Mouse (Mus musculus): ENCODE results near the gene Mcm6.
A peak's percentile ranks its signal among the peaks of the same experiment; 100 is the strongest.
"Not testable (repeated sequence)": the region's sequence is repeated elsewhere in the genome, so short reads cannot be mapped to it uniquely, and the experiment has no call there.

The Mcm6 gene

GRCm38 (mm10) chr1:128330313-128330712 is 29.2 kb downstream of the Mcm6 start:
- DNase-seq = no peak

GRCm38 (mm10) chr1:128328218-128328617 is 31.2 kb downstream of the Mcm6 start, which contains the start of gene Lct:
Gene Lct (minus strand): TSS chr1:128328318.
- DNase-seq = no peak

DNA sequence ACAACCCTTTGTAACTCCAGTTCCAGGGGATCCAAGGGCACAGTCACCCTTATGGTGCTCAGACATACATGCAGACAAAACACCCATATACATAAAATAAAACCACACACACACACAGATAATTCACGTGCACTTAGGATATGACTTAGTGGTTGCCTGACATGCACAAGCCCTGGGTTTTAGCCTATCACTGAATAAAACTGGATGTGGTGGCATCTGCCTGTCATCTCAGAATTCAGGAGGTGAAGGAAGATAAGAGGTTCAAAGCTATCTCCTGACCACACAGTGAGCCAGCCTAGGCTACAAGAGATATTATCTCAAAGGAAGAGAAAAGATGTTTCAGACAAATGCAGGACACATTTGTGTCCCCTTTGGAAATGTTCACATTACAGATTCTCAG is 32.3 kb downstream of the Mcm6 start:
- no peak for DNase-seq

- DNase-seq = no peak
Measured at GRCm38 (mm10) chr1:128324776-128325175, 34.7 kb downstream of the Mcm6 start.

DNA sequence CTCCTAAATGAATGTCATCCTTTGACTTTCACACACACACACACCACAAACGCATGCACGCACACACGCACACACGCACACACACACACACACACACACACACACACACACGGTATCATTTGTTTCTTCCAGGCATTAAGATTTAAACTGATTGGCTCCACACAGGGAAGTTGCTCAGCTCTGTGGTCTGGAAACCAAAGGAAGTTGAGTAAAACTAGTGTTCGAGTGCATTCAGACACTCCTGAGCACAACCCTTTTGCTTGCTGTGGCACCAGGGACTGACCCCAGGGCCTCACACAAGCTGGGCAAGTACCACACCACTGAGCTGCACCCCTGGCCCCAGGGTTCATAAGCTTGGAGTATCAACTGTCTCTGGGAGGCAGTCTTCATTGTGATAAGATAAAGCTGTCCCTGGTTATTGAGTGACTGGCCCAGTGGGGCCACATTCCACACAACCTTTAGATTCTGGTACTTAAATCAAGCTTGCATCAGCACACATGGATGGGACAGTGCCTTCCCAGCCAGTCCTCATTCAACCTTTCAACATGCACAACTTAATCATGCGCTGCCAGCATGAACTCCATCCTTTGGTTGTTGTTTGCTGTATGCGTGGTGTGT is 36.3 kb downstream of the Mcm6 start:
- DNase-seq = no peak

- not testable (repeated sequence) for DNase-seq
Measured at GRCm38 (mm10) chr1:128319266-128319665, 40.2 kb downstream of the Mcm6 start.

DNA sequence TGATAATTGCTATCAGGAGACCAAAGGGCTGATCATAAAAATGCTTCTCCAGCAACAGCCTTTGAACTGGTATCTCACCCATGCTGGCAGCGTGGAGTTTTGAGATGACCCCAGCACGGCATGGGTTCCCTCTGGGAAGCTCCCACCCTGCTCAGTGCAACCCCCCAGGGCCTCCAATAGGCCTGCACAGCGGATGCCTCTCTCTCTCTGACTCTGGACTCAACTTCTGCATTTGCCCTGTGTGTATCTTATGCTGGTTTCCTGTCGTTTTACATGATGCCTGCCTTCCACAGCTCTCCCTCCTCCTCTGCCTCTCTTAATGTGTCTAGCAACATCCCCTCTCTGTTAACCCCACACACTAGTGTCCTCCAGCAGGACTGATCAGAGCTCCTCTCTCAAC is 44.8 kb downstream of the Mcm6 start:
- no peak for DNase-seq

GRCm38 (mm10) chr1:128309043-128309442 is 50.4 kb downstream of the Mcm6 start:
- DNase-seq = no peak

- DNase-seq = peak; percentile 83 to 88
Measured at GRCm38 (mm10) chr1:128303900-128304299, 55.6 kb downstream of the Mcm6 start.

GRCm38 (mm10) chr1:128295717-128296528 is 63.5 kb downstream of the Mcm6 start:
- no peak for DNase-seq

GRCm38 (mm10) chr1:128295296-128295695 is 64.2 kb downstream of the Mcm6 start:
- no peak for DNase-seq

GRCm38 (mm10) chr1:128293524-128293923 is 65.9 kb downstream of the Mcm6 start:
- no peak for DNase-seq

- DNase-seq = no peak
Measured at GRCm38 (mm10) chr1:128290295-128290694, 69.2 kb downstream of the Mcm6 start.

- DNase-seq = no peak
Measured at GRCm38 (mm10) chr1:128285136-128285535, 74.3 kb downstream of the Mcm6 start.

DNA sequence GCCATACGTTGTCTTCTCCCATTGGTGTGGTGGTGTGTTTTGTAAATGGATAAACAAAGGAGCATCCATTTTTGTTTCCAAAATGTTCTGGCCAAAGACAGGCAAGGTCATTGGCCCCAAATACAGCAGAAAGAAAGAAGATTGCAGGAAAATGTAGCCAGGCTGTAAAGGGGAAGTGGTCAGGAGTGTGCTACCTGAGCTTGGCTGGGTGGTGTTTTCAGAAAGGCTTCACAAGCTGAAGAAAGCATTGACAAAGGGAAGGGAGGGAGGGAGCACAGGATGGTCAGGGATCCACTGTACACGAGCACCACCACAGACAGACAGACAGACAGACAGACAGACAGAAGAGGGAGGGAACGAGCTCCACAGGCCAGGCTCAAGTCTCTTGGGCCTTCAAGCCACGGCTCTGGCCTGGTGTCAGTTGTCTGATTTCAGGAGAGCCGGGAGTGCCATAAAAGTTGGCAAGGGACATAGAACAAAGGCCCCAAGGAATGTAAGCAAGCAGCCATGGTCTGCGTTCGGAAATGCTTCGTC is 75.2 kb downstream of the Mcm6 start:
- no peak for DNase-seq

GRCm38 (mm10) chr1:128282924-128283323 is 76.5 kb downstream of the Mcm6 start:
- DNase-seq = no peak

DNA sequence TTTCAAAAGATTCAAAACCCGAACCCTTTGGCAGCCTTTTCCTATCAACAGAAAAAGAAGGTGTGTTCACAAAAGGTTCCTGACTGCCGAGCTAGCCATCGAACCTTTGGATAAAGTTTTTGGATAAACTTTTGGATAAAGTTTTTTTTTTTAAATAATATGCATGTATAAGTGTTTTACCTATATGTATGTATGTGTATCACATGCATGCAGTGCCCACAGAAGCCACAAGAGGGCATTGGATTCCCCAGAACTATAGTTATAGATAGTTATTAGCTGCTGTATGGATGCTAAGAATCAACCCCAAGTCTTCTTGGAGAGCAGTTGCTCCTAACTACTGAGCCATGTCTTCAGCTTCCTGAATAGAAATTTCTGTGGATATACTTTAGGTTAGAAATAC is 77.7 kb downstream of the Mcm6 start:
- no peak for DNase-seq

Data from kidney, adult 8-10 months (tissue).